Mouse (Mus musculus): ENCODE measurements around the gene Ssr2. TPM values are rescaled to one million over a fixed set of nuclear protein-coding genes. Genes with fewer than 3 reads are reported as not detected.

Ssr2 gene
- polyA plus RNA-seq, 1 experiment = 77.2 TPM

GRCm38 (mm10) chr3:88607758-88608138 is 32.1 kb downstream of the Ssr2 start:
- Histone ChIP-seq H3K36me3 (ENCODE audit: control insufficient read depth, insufficient read depth, low read length) (no peaks in the 10 kb centered on the region), H3K27me3 (ENCODE audit: control insufficient read depth, insufficient read depth, low read length) (no peaks in the 10 kb centered on the region), H3K4me3 (ENCODE audit: extremely low read depth, insufficient read depth, insufficient read length) (peak overlapping the region; percentile 11; the same call in 1 of the 2 replicates), H3K27ac (ENCODE audit: insufficient read depth, low read length) (no peak overlapping the region; the same call in 1 of the 2 replicates), H3K4me1 (ENCODE audit: control insufficient read depth, insufficient read depth, insufficient read length) (peaks cover 2% of the 10 kb centered on the region; the same call in 1 of the 2 replicates)
- no peak for DNase-seq (ENCODE audit: low read depth in 1 of 2, low spot score in 2 of 2)
- TF ChIP-seq CTCF (IDR thresholded peaks at IDR 0.05; ENCODE audit: extremely low read depth, insufficient read depth, insufficient read length, insufficient replicate concordance) = no peak
- TF ChIP-seq POLR2A (IDR thresholded peaks at IDR 0.05; ENCODE audit: low read depth, low read length) = no peak
- WGBS = 52% methylated on average over 10 of the region's 10 CpGs

- H3K27me3 ChIP-seq (ENCODE audit: control insufficient read depth, insufficient read depth, low read length) = no peaks in the 10 kb centered on the region
- DNase-seq (ENCODE audit: low read depth in 1 of 2, low spot score in 2 of 2) = no peak
- 79% methylated on average over 4 of the region's 4 CpGs for WGBS
- H3K36me3 ChIP-seq (ENCODE audit: control insufficient read depth, insufficient read depth, low read length) = no peaks in the 10 kb centered on the region
- H3K4me3 ChIP-seq (ENCODE audit: extremely low read depth, insufficient read depth, insufficient read length) = peak overlapping the region; percentile 16; the same call in 1 of the 2 replicates
- no peak overlapping the region for H3K27ac ChIP-seq (ENCODE audit: insufficient read depth, low read length)
- TF ChIP-seq POLR2A (IDR thresholded peaks at IDR 0.05; ENCODE audit: low read depth, low read length) (no peak), CTCF (IDR thresholded peaks at IDR 0.05; ENCODE audit: extremely low read depth, insufficient read depth, insufficient read length, insufficient replicate concordance) (no peak)
- H3K4me1 ChIP-seq (ENCODE audit: control insufficient read depth, insufficient read depth, insufficient read length) = peaks cover 2% of the 10 kb centered on the region; the same call in 1 of the 2 replicates
Measured at GRCm38 (mm10) chr3:88609066-88609465, 33.4 kb downstream of the Ssr2 start.

- H3K4me3 ChIP-seq (ENCODE audit: extremely low read depth, insufficient read depth, insufficient read length) = no peak overlapping the region
- TF ChIP-seq CTCF (IDR thresholded peaks at IDR 0.05; ENCODE audit: extremely low read depth, insufficient read depth, insufficient read length, insufficient replicate concordance) = no peak
- TF ChIP-seq POLR2A (IDR thresholded peaks at IDR 0.05; ENCODE audit: low read depth, low read length) = no peak
- peaks cover 16% of the 10 kb centered on the region; the same call in 1 of the 2 replicates for H3K4me1 ChIP-seq (ENCODE audit: control insufficient read depth, insufficient read depth, insufficient read length)
- peaks cover 2% of the 10 kb centered on the region; the same call in 1 of the 2 replicates for H3K36me3 ChIP-seq (ENCODE audit: control insufficient read depth, insufficient read depth, low read length)
- DNase-seq (ENCODE audit: low read depth in 1 of 2, low spot score in 2 of 2) = no peak
- WGBS = 87% methylated on average over 8 of the region's 8 CpGs
- H3K27ac ChIP-seq (ENCODE audit: insufficient read depth, low read length) = no peak overlapping the region
- H3K27me3 ChIP-seq (ENCODE audit: control insufficient read depth, insufficient read depth, low read length) = no peaks in the 10 kb centered on the region
Measured at GRCm38 (mm10) chr3:88614418-88614817, 38.7 kb downstream of the Ssr2 start.

- TF ChIP-seq CTCF (IDR thresholded peaks at IDR 0.05; ENCODE audit: extremely low read depth, insufficient read depth, insufficient read length, insufficient replicate concordance) (no peak), POLR2A (IDR thresholded peaks at IDR 0.05; ENCODE audit: low read depth, low read length) (no peak)
- 67% methylated on average over 5 of the region's 5 CpGs for WGBS
Measured at GRCm38 (mm10) chr3:88615117-88615516, 39.4 kb downstream of the Ssr2 start.

GRCm38 (mm10) chr3:88615902-88616391 is 40.3 kb downstream of the Ssr2 start:
- TF ChIP-seq POLR2A (IDR thresholded peaks at IDR 0.05; ENCODE audit: low read depth, low read length) (no peak), CTCF (IDR thresholded peaks at IDR 0.05; ENCODE audit: extremely low read depth, insufficient read depth, insufficient read length, insufficient replicate concordance) (no peak)
- H3K27me3 ChIP-seq (ENCODE audit: control insufficient read depth, insufficient read depth, low read length) = no peaks in the 10 kb centered on the region
- H3K4me3 ChIP-seq (ENCODE audit: extremely low read depth, insufficient read depth, insufficient read length) = peak overlapping the region; percentile 22; the same call in 1 of the 2 replicates
- peaks cover 21% of the 10 kb centered on the region; the same call in 1 of the 2 replicates for H3K4me1 ChIP-seq (ENCODE audit: control insufficient read depth, insufficient read depth, insufficient read length)
- WGBS = 73% methylated on average over 9 of the region's 9 CpGs
- no peak overlapping the region for H3K27ac ChIP-seq (ENCODE audit: insufficient read depth, low read length)
- DNase-seq (ENCODE audit: low read depth in 1 of 2, low spot score in 2 of 2) = no peak
- peaks cover 2% of the 10 kb centered on the region; the same call in 1 of the 2 replicates for H3K36me3 ChIP-seq (ENCODE audit: control insufficient read depth, insufficient read depth, low read length)

More at GRCm38 (mm10) chr3:88615117-88615516, 39.4 kb downstream of the Ssr2 start:
- no peaks in the 10 kb centered on the region for H3K27me3 ChIP-seq (ENCODE audit: control insufficient read depth, insufficient read depth, low read length)
- no peak overlapping the region for H3K4me3 ChIP-seq (ENCODE audit: extremely low read depth, insufficient read depth, insufficient read length)
- H3K4me1 ChIP-seq (ENCODE audit: control insufficient read depth, insufficient read depth, insufficient read length) = peaks cover 19% of the 10 kb centered on the region; the same call in 1 of the 2 replicates
- DNase-seq (ENCODE audit: low read depth in 1 of 2, low spot score in 2 of 2) = no peak
- H3K36me3 ChIP-seq (ENCODE audit: control insufficient read depth, insufficient read depth, low read length) = peaks cover 2% of the 10 kb centered on the region; the same call in 1 of the 2 replicates
- H3K27ac ChIP-seq (ENCODE audit: insufficient read depth, low read length) = no peak overlapping the region

GRCm38 (mm10) chr3:88616951-88617500 is 41.4 kb downstream of the Ssr2 start:
- Histone ChIP-seq H3K4me1 (ENCODE audit: control insufficient read depth, insufficient read depth, insufficient read length) (peaks cover 21% of the 10 kb centered on the region; the same call in 1 of the 2 replicates), H3K36me3 (ENCODE audit: control insufficient read depth, insufficient read depth, low read length) (peaks cover 2% of the 10 kb centered on the region; the same call in 1 of the 2 replicates), H3K27ac (ENCODE audit: insufficient read depth, low read length) (no peak overlapping the region), H3K4me3 (ENCODE audit: extremely low read depth, insufficient read depth, insufficient read length) (no peak overlapping the region), H3K27me3 (ENCODE audit: control insufficient read depth, insufficient read depth, low read length) (no peaks in the 10 kb centered on the region)
- DNase-seq (ENCODE audit: low read depth in 1 of 2, low spot score in 2 of 2) = no peak
- 86% methylated on average over 3 of the region's 3 CpGs for WGBS
- TF ChIP-seq POLR2A (IDR thresholded peaks at IDR 0.05; ENCODE audit: low read depth, low read length) = no peak
- TF ChIP-seq CTCF (IDR thresholded peaks at IDR 0.05; ENCODE audit: extremely low read depth, insufficient read depth, insufficient read length, insufficient replicate concordance) = no peak
